ENCODE assay signal across 8 mouse cellular contexts in genomic region chr16:11461612-11462011, GRCm38 (mm10).
DNase-seq lines count a peak whose midpoint lies in the region.

No protein-coding gene starts in this region.

- DNase-seq in gastrocnemius, adult 18-20 months (ENCODE audit: low spot score), result peak; percentile 67
- DNase-seq in gastrocnemius, postnatal 10 days, result no peak
- peak; percentile 45 to 60 for DNase-seq in cerebellum, adult 18-20 months
- peak; percentile 79 for DNase-seq in heart, adult 8-10 months (ENCODE audit: low spot score)
- DNase-seq in layer of hippocampus, postnatal 14 days (ENCODE audit: low spot score in 2 of 2), result peak; percentile 41 to 61
- DNase-seq in lung, postnatal 25 days (ENCODE audit: low spot score), result peak; percentile 54
- DNase-seq in thymus, postnatal 25 days, result peak; percentile 30
- no peak for DNase-seq in testis, postnatal 10 days (ENCODE audit: low spot score)

Comparison
In these comparisons a context has a peak if more than half of its experiments do, and no peak if none do; other contexts are left out.
1. DNase-seq: peak in gastrocnemius, adult 18-20 months (single experiment), cerebellum, adult 18-20 months (2 of 2), heart, adult 8-10 months (single experiment), layer of hippocampus, postnatal 14 days (2 of 2), lung, postnatal 25 days (single experiment) and thymus, postnatal 25 days (single experiment); none in gastrocnemius, postnatal 10 days (single experiment) and testis, postnatal 10 days (single experiment).